Mouse (Mus musculus) lung, embryonic 14.5 days (tissue): ENCODE data around the gene Morn4. TPM values are rescaled to one million over a fixed set of nuclear protein-coding genes. Genes with fewer than 3 reads are reported as not detected.
A peak's percentile ranks its signal among the peaks of the same experiment; 100 is the strongest.

ENCODE experiments used
- ATAC-seq: fragments of 200-750 bp; cut with Nextera tagmentation; 2 replicates; pipeline ENCODE4 v1.8.0; 2017; ENCODE audit warnings: mild to moderate bottlenecking, moderate TSS enrichment, moderate library complexity; ENCODE audit not compliant: insufficient read depth
- DNase-seq: peaks from one replicate; pipeline ENCODE4 v3.0.0-alpha.2; 2015
- H3K27ac ChIP-seq: fragments of 300-500 bp; sonication (generic); 2 replicates; pipeline ENCODE4 v1.5.1; 2014; ENCODE audit warnings: low read depth, mild to moderate bottlenecking, moderate library complexity
- H3K27me3 ChIP-seq: fragments of 300-500 bp; sonication (generic); 2 replicates; pipeline ENCODE4 v1.6.1; 2014; ENCODE audit warnings: low read length, control low read depth; ENCODE audit not compliant: insufficient read depth
- H3K36me3 ChIP-seq: fragments of 300-500 bp; sonication (generic); 2 replicates; pipeline ENCODE4 v1.6.1; 2014; ENCODE audit warnings: control low read depth; ENCODE audit not compliant: insufficient read depth
- H3K4me1 ChIP-seq: fragments of 300-500 bp; sonication (generic); 2 replicates; pipeline ENCODE4 v1.6.1; 2014; ENCODE audit warnings: antibody characterized with exemption, control low read depth; ENCODE audit not compliant: insufficient read depth
- H3K4me2 ChIP-seq: fragments of 300-500 bp; sonication (generic); 2 replicates; pipeline ENCODE4 v1.6.1; 2014; ENCODE audit warnings: mild to moderate bottlenecking
- H3K4me3 ChIP-seq: fragments of 300-500 bp; sonication (generic); 2 replicates; pipeline ENCODE4 v1.5.1; 2014; ENCODE audit warnings: low read depth, low read length
- H3K9ac ChIP-seq: fragments of 300-500 bp; sonication (generic); 2 replicates; pipeline ENCODE4 v1.6.1; 2014
- H3K9me3 ChIP-seq: fragments of 300-500 bp; sonication (generic); 2 replicates; pipeline ENCODE4 v1.6.1; 2016; ENCODE audit warnings: low read depth, low read length, control low read depth
- CTCF ChIP-seq: IDR thresholded peaks from 2 replicates; pipeline ENCODE4 v1.5.1; 2016; ENCODE audit warnings: antibody characterized with exemption, low read depth
- WGBS: fragments of 180-500 bp; shearing (Covaris S2); extraction: QIAGEN DNeasy Blood & Tissue Kit; methylation state at CpG from one replicate; pipeline ENCODE4 v1.1.7; 2014; 5-methylcytosine and 5-hydroxymethylcytosine counted together
- polyA plus RNA-seq: library from polyadenylated mRNA; unstranded; fragments of >200 nt; fragmentation: Nextera tagmentation; extraction: Ambion mirVana; gene quantifications from 2 replicates; pipeline ENCODE4 v1.2.1, GENCODE M21; 2014

Gene Morn4
- polyA plus RNA-seq, 1 experiment from 2014 or later, result 24.8 TPM

DNA sequence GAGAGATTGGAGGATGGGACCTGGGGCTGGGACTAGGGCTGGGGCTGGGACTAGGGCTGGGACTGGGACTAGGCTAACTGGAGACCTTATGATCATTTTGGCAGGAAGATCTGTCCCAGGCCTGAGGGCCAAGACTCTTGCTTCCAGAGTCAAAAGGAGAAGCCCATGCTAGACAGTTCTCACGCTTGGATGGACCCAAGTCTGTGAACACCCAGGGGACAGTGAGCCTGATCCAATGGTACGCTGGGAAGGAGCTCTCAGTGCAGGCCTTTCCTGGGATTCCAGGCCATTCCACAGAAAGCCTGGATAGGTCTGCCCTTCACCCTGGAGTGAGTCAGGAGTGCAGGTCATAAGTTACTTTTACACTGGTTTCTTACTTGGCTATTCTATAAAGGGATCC is 11.1 kb downstream of the Morn4 start:
- ATAC-seq (no peak), DNase-seq (no peak)
- Histone ChIP-seq H3K36me3 (peaks cover 13% of the 10 kb centered on the region), H3K4me3 (no peak overlapping the region), H3K4me1 (no peaks in the 10 kb centered on the region), H3K9ac (no peak overlapping the region), H3K27ac (no peak overlapping the region), H3K4me2 (no peak overlapping the region), H3K27me3 (no peaks in the 10 kb centered on the region), H3K9me3 (no peaks in the 10 kb centered on the region)
- 84% methylated on average over 2 of the region's 2 CpGs for WGBS
- no peak for TF ChIP-seq CTCF

DNA sequence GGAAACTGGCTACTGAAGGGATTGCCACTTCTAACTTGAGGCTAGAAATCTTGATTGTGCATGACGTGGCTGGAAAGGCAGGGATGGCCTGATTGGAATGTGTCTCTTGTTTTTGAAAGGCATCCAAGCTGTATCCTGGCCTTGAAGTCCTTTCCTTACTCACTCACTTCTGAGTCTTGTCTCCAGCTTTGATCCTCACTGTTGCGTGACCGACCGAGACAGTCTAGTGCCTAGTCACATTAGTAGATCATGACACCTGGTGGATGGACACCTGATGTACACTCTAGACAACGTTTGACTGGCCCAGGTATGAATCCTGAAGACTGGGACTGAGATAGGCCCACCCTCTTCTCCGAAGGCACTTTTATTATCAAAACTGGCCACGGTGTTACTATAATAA is 13.4 kb downstream of the Morn4 start:
- H3K4me3 ChIP-seq, result no peak overlapping the region
- peaks cover 13% of the 10 kb centered on the region for H3K36me3 ChIP-seq
- peak; percentile 20; the same call in 1 of the 2 replicates for TF ChIP-seq CTCF
- no peak for DNase-seq
- no peak overlapping the region for H3K27ac ChIP-seq
- H3K27me3 ChIP-seq, result no peaks in the 10 kb centered on the region
- no peak for ATAC-seq
- no peak overlapping the region for H3K9ac ChIP-seq
- no peaks in the 10 kb centered on the region for H3K4me1 ChIP-seq
- 73% methylated on average over 7 of the region's 7 CpGs for WGBS
- no peaks in the 10 kb centered on the region for H3K9me3 ChIP-seq
- no peak overlapping the region for H3K4me2 ChIP-seq

DNA sequence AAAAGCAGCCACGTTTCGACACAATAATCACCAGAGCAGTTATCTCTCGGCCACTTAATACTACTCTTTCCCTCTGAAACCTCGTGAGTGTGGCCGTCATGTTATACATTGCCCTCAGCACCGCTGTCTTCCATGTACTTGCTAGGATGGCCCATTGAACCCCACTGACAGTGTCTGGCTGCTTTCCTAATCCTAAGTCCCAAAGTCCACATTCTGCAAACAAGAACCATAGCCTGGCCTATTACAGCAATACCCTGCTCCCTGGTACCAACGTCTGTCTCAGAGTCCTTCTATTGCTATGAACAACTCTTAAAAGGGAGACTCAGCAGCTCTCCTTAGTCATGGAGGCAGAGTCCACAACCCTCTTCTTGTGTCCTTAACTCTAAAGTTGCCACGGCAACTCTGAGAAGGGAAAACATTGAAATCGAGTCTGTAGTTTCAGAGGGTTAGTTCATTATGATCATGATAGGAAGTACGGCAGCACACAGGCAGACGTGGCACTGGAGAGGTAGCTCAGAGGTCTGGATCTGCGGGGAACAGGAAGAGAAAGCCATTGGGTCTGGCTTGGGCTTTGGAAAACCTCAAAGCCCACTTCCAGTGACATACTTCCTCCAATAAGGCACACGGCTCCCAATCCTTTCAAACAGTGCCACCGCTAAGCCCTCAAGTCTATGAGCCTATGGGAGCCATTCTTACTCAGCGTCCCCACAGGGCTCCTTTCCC is 14.1 kb downstream of the Morn4 start:
- H3K27ac ChIP-seq, result no peak overlapping the region
- 74% methylated on average over 15 of the region's 15 CpGs for WGBS
- no peak for DNase-seq

DNA sequence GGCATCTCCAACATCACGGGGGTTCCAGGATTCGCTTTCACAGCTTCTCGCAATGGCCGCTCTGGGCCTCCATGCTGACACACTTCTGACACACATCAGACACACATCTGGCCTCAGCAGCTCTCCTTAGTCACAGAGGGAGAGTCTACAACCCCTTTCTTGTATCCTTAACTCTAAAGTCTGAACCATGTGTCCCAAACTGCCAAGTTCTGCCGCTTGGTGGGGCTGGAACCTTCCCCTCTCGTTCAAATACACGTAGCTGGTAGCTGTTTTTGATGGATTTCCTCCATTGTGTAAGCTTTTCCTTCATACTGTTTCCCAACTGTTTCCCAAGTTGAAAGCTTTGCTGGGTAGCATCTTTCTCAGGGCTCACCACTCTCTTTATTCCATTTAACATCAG is 14.9 kb downstream of the Morn4 start:
- WGBS, result 61% methylated on average over 7 of the region's 7 CpGs
- Histone ChIP-seq H3K9me3 (no peaks in the 10 kb centered on the region), H3K4me1 (no peaks in the 10 kb centered on the region), H3K9ac (no peak overlapping the region), H3K4me2 (no peak overlapping the region), H3K27me3 (no peaks in the 10 kb centered on the region), H3K27ac (no peak overlapping the region), H3K4me3 (no peak overlapping the region), H3K36me3 (peaks cover 9% of the 10 kb centered on the region; the same call in 1 of the 2 replicates)
- DNase-seq, result peak; percentile 59
- no peak for ATAC-seq
- TF ChIP-seq CTCF, result peak; percentile 47

More for the DNA sequence above, 14.1 kb downstream of the Morn4 start:
- no peaks in the 10 kb centered on the region for H3K27me3 ChIP-seq
- no peaks in the 10 kb centered on the region for H3K9me3 ChIP-seq
- no peak overlapping the region for H3K9ac ChIP-seq
- no peak overlapping the region for H3K4me3 ChIP-seq
- no peak for ATAC-seq
- TF ChIP-seq CTCF, result no peak
- peaks cover 13% of the 10 kb centered on the region for H3K36me3 ChIP-seq
- H3K4me2 ChIP-seq, result no peak overlapping the region
- no peaks in the 10 kb centered on the region for H3K4me1 ChIP-seq

DNA sequence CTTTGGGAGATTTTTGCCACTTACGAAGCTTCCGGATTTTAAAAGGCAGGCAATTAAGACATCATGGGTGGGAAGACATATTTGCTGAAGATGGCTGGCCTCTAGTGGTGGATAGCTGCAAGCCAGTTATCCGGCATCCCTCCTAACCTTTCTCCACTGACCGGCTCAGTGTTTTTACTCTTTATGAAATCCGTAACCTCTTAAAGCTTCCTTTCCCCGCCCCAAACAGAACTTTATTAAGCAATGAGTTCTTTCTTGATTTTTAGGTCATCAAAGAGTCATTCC is 17.0 kb downstream of the Morn4 start:
- peak; percentile 62 for DNase-seq
- ATAC-seq, result no peak
- peak; percentile 65 for TF ChIP-seq CTCF
- H3K4me2 ChIP-seq, result no peak overlapping the region
- H3K9me3 ChIP-seq, result no peaks in the 10 kb centered on the region
- 52% methylated on average over 6 of the region's 6 CpGs for WGBS
- no peak overlapping the region for H3K9ac ChIP-seq
- no peak overlapping the region for H3K4me3 ChIP-seq
- no peaks in the 10 kb centered on the region for H3K4me1 ChIP-seq
- H3K27me3 ChIP-seq, result no peaks in the 10 kb centered on the region
- no peaks in the 10 kb centered on the region for H3K36me3 ChIP-seq
- H3K27ac ChIP-seq, result no peak overlapping the region

DNA sequence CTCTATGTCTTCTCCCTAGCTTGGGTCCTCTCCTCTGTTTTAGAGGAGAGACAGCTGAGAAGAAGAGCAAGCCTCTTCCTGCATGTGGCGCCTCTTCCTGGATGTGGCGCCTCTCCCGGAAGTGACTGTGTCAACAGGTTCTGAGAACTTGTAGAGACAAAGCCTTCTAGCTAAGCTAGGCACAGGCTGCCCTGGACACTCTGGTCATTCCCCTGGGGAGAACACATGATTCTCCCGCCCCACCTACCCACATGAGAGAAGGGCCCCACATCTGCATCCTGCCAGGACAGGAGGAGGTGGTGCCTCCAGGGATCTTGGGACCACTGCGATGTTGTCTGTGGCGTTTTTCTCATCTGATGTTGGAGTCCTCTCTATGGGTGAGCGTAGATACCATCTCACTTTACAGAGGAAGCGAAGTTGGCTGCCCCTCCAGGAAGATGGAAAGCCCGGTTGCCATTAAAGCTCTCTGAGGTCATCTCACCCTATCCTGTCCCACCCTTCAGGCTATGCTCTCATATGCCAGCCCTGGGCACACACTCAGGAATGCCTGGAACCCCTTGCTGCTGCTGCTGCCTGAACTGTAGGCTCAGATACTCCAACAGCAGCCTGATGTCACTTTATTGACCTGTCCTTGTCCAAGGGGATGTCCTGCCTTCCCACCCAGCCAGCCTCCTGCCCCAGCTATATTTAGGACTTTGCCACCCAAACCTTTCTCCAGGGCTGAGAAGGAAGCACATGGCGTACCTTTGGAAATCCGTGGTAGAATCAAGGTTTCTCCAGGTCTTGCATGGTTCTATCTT is 17.5 kb downstream of the Morn4 start:
- DNase-seq, result no peak
- no peak for TF ChIP-seq CTCF
- no peaks in the 10 kb centered on the region for H3K27me3 ChIP-seq
- ATAC-seq, result no peak
- no peak overlapping the region for H3K4me2 ChIP-seq
- no peaks in the 10 kb centered on the region for H3K4me1 ChIP-seq
- no peak overlapping the region for H3K9ac ChIP-seq
- 69% methylated on average over 11 of the region's 11 CpGs for WGBS
- no peak overlapping the region for H3K4me3 ChIP-seq
- H3K27ac ChIP-seq, result no peak overlapping the region
- H3K9me3 ChIP-seq, result no peaks in the 10 kb centered on the region
- H3K36me3 ChIP-seq, result no peaks in the 10 kb centered on the region

DNA sequence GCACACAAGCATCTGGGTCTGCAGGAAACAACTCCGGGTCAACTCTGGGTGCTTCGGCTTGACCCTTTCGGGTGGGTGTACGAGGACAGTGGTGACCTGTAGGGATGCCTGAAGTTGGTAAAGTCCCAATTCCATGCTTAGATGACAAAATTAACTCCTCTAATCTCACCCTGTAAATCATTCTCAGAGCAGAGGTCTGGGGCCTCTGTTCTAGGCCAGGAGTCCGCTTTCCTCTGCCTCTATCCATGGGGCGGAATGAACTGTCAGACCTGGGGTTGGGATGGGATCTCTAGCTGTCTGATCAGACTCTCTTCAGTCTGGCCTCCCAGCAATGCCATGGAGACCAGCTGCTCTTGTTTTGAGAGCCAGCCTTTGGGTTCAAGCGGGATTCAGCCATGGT is 24.7 kb downstream of the Morn4 start:
- no peak for ATAC-seq
- no peak for DNase-seq
- TF ChIP-seq CTCF, result no peak

More for the DNA sequence above, 24.7 kb downstream of the Morn4 start:
- no peak overlapping the region for H3K4me3 ChIP-seq
- no peaks in the 10 kb centered on the region for H3K36me3 ChIP-seq
- no peak overlapping the region for H3K4me2 ChIP-seq
- no peaks in the 10 kb centered on the region for H3K27me3 ChIP-seq
- no peak overlapping the region for H3K9ac ChIP-seq
- H3K9me3 ChIP-seq, result no peaks in the 10 kb centered on the region
- H3K27ac ChIP-seq, result no peak overlapping the region
- H3K4me1 ChIP-seq, result no peaks in the 10 kb centered on the region
- 83% methylated on average over 7 of the region's 7 CpGs for WGBS
